ENCODE assay signal across 14 mouse cellular contexts in the genomic region with DNA sequence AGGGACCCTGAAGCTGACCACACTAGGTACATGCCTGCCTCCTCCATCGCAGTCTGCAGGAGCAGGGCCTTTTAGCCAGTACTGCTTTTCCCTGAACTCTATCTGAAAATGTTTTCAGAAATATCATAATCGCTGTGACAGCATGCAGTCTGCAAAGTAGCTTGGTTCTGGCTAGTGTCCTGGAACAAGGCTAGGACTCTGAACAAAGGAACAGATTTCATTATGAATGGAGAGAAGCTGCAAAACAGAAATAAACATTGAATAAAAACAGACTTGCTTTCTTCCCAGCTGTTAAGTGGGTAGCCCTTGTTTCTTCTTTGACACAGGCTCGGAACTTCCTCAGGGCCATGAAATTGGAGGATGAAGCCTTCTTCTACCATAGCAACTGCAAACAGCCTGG.
"Had no signal": no experiment of that assay in that cellular context is flagged by ENCODE, and none has a peak within 500 bp of the region (broad histone marks: within the 10 kb centered on the region; RNA-seq: fewer than 3 reads in every experiment).

No protein-coding gene starts in this region.

- H3K9me3 ChIP-seq: kidney, embryonic 15.5 days; limb, embryonic 12.5 days; liver, embryonic 13.5 days; lung, embryonic 15.5 days; megakaryocyte, embryonic 14.5 days had no signal

- H3K27ac ChIP-seq: kidney, embryonic 15.5 days; limb, embryonic 12.5 days; liver, embryonic 13.5 days; lung, embryonic 15.5 days; macrophage had no signal

- H3K4me3 ChIP-seq: kidney, embryonic 15.5 days; limb, embryonic 12.5 days; liver, embryonic 13.5 days; lung, embryonic 15.5 days; megakaryocyte, embryonic 14.5 days had no signal

- H3K4me2 ChIP-seq: kidney, embryonic 15.5 days; limb, embryonic 12.5 days; liver, embryonic 13.5 days; lung, embryonic 15.5 days; midbrain, embryonic 11.5 days had no signal

- H3K9ac ChIP-seq: kidney, embryonic 15.5 days; limb, embryonic 12.5 days; liver, embryonic 13.5 days; liver, postnatal 0 days; lung, embryonic 15.5 days had no signal

- DNase-seq: kidney, postnatal 25 days; liver; liver, embryonic 13.5 days; liver, postnatal 0 days; lung, postnatal 14 days; right cerebral cortex, postnatal 25 days; thymus, adult 18-20 months; thymus, postnatal 14 days had no signal

- ATAC-seq: liver, postnatal 0 days had no signal

- H3K27me3 ChIP-seq: kidney, embryonic 15.5 days; limb, embryonic 12.5 days; liver, embryonic 13.5 days; lung, embryonic 15.5 days; megakaryocyte, embryonic 14.5 days had no signal
